Mouse (Mus musculus): ENCODE results near the gene Bglap. TPM values are rescaled to one million over a fixed set of nuclear protein-coding genes. Genes with fewer than 3 reads are reported as not detected.
A peak's percentile ranks its signal among the peaks of the same experiment; 100 is the strongest.
"Not testable (repeated sequence)": the region's sequence is repeated elsewhere in the genome, so short reads cannot be mapped to it uniquely, and the experiment has no call there.

Bglap gene
- polyA plus RNA-seq, 1 experiment from 2014 or later, result not detected

DNA sequence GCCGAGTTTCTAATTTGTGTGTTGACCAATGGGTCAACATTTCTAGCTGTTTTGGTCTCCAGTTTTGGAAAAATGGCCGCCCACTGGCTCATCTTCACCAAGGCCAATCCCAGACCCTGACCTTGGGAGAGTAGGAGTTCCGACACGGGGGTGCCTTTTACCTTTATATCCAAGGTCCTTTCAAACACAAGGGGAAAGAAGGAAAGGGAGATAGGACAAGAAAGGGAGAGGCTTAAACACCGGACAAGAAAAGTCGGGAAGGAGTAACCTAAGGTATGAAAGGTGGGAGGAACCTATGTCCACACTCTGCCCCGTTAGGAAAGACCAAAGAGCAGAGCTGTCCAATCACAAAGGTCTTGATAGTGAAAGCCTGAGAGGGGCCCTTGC is 26.4 kb upstream of the Bglap start:
- peak overlapping the region; percentile 68 for H3K4me2 ChIP-seq (replicated peaks)
- H3K4me3 ChIP-seq, result peak overlapping the region; percentile 71
- 22% methylated on average over 7 of the region's 7 CpGs for WGBS
- H3K27ac ChIP-seq, result peak overlapping the region; percentile 72
- no peaks in the 10 kb centered on the region for H3K9me3 ChIP-seq
- peaks cover 49% of the 10 kb centered on the region for H3K36me3 ChIP-seq
- ATAC-seq (ENCODE audit: low FRiP score, low read depth), result no peak
- no peaks in the 10 kb centered on the region for H3K27me3 ChIP-seq
- H3K9ac ChIP-seq, result peak overlapping the region; percentile 53
- peaks cover 33% of the 10 kb centered on the region for H3K4me1 ChIP-seq

DNA sequence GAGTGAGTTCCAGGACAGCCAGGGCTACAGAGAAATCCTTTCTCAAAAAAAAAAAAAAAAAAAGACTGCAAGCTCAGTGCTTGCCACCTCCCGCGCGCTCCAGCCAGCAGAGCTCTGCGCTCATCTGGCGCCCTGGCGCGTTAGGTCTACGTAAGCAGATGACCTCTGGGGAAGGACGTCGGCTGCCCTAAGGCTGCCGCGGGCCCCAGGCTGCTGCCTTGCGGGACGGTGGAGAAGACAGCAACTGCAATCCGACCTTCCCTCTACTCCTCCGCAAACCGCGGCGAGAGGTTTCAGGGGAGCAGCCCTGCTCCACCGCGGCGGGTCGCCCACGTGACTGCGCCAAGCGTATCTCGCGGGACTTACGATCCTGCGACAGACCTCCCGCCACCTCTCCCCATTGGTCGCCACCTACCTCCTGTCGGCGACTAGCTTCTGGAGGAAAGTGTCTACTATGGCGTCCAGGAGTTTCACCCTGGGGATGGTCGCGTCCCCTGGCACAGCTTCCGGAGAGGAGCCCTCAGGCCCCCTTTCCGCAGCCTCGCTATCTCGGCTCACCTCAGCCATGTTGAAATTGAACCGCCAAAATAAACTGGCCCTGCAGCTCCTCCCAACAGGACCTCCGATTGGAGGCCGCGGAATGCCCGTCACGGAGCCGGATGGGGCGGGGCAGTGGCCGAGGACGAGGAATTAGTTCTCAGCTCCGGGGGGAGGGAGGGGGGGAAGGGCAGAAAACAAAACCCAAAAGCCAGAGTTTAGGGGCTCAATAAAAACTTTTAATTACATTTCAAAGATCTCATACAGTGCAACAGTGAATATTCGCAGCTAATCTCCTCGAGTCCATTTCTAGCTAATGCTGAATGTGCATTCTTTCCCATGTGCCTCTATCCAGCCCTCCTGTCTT is 25.7 kb upstream of the Bglap start, which contains the start of gene Pmf1:
Pmf1 (minus strand) TSS at position 591 of the 904 bp plus-strand sequence.
- under 1% methylated on average over 54 of the region's 54 CpGs for WGBS
- H3K36me3 ChIP-seq, result peaks cover 42% of the 10 kb centered on the region
- H3K9me3 ChIP-seq, result no peaks in the 10 kb centered on the region
- H3K27me3 ChIP-seq, result no peaks in the 10 kb centered on the region
- peak within 1 kb of the TSS; percentile 68 for H3K4me2 ChIP-seq (replicated peaks)
- H3K9ac ChIP-seq, result peak within 1 kb of the TSS; percentile 92
- peak within 1 kb of the TSS; percentile 71 for H3K4me3 ChIP-seq
- ATAC-seq (ENCODE audit: low FRiP score, low read depth), result peak; percentile 94
- H3K27ac ChIP-seq, result peak within 1 kb of the TSS; percentile 88
- peaks cover 33% of the 10 kb centered on the region for H3K4me1 ChIP-seq

DNA sequence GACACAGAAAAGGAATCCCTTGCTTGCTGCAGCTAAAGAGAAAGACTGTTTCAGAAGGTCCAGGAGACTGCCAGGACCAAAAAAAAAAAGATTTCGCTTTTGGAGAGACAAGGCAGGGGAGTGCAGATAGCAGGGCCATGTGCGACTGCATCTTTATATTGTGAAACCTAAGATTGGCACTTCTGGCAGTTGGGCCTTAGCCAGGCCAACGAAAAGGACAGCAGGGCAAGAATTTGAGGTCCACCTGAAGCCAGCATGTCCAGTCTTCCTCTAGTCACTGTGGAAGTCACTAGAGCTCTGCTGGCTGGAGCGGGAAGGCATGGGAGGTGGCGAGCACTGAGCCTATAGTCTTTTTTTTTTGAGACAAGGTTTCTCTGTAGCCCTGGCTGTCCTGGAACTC is 24.7 kb upstream of the Bglap start:
- Histone ChIP-seq H3K9me3 (no peaks in the 10 kb centered on the region), H3K27ac (no peak overlapping the region)

DNA sequence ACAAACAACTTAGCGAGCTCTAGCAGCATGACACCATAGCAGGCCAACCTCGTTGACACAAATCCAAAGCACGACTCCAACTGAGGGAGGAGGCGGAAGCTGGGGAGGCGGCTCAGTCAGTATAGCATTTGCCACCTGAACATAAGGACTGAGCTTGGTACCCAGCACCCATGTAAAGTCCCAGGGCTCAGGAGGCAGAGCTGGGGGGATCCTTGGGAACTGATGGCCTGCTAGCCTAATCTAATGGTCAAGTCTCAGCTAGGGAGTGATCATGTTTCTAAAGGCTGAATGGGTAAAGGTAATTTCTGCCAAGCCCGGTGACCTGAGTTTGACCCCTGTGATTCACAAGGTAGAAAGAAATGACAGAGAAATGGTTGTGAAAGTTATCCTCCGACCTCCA is 23.3 kb upstream of the Bglap start:
- Histone ChIP-seq H3K4me3 (no peak overlapping the region), H3K9me3 (no peaks in the 10 kb centered on the region)

More for the DNA sequence above, 24.7 kb upstream of the Bglap start:
- Histone ChIP-seq H3K27me3 (no peaks in the 10 kb centered on the region), H3K36me3 (peaks cover 40% of the 10 kb centered on the region), H3K9ac (peak overlapping the region; percentile 92), H3K4me2 (replicated peaks) (peak overlapping the region; percentile 68), H3K4me1 (peaks cover 33% of the 10 kb centered on the region), H3K4me3 (peak overlapping the region; percentile 71)
- WGBS, result 71% methylated on average over 5 of the region's 5 CpGs
- no peak for ATAC-seq (ENCODE audit: low FRiP score, low read depth)

DNA sequence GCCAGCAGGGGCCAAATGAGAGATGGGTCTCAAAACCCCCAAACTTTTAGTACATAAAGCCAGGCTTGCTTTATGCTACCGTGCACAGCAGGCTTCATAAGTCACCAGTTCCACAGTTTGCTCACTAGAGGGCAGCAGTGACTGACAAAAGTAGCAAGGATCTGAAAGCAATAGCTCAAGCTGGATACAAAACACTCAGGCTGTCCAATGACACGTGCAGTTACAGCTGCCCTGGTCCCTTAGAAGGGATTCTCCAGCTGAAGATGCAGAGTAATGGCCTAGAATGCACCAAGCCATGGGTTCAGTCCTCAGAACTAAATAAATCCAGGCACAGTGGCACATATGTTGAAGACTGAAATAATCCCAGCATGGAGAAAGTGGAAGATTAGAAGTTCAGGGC is 22.8 kb upstream of the Bglap start:
- 1% methylated on average over 2 of the region's 2 CpGs for WGBS
- Histone ChIP-seq H3K4me3 (no peak overlapping the region), H3K9me3 (no peaks in the 10 kb centered on the region), H3K27ac (no peak overlapping the region), H3K9ac (no peak overlapping the region), H3K36me3 (peaks cover 33% of the 10 kb centered on the region), H3K4me2 (replicated peaks) (no peak overlapping the region), H3K4me1 (peaks cover 33% of the 10 kb centered on the region), H3K27me3 (no peaks in the 10 kb centered on the region)
- no peak for ATAC-seq (ENCODE audit: low FRiP score, low read depth)

More for the DNA sequence above, 23.3 kb upstream of the Bglap start:
- 60% methylated on average over 7 of the region's 7 CpGs for WGBS
- Histone ChIP-seq H3K4me1 (peaks cover 33% of the 10 kb centered on the region), H3K27me3 (no peaks in the 10 kb centered on the region), H3K27ac (no peak overlapping the region), H3K9ac (no peak overlapping the region), H3K36me3 (peaks cover 38% of the 10 kb centered on the region), H3K4me2 (replicated peaks) (no peak overlapping the region)
- ATAC-seq (ENCODE audit: low FRiP score, low read depth), result no peak

- 93% methylated on average over 10 of the region's 10 CpGs for WGBS
- Histone ChIP-seq H3K27me3 (no peaks in the 10 kb centered on the region), H3K4me2 (replicated peaks) (no peak overlapping the region), H3K4me3 (no peak overlapping the region), H3K36me3 (peaks cover 40% of the 10 kb centered on the region), H3K27ac (no peak overlapping the region), H3K4me1 (peaks cover 18% of the 10 kb centered on the region), H3K9ac (no peak overlapping the region), H3K9me3 (no peaks in the 10 kb centered on the region)
- no peak for ATAC-seq (ENCODE audit: low FRiP score, low read depth)
Measured at GRCm38 (mm10) chr3:88403522-88404230, 19.4 kb upstream of the Bglap start.

DNA sequence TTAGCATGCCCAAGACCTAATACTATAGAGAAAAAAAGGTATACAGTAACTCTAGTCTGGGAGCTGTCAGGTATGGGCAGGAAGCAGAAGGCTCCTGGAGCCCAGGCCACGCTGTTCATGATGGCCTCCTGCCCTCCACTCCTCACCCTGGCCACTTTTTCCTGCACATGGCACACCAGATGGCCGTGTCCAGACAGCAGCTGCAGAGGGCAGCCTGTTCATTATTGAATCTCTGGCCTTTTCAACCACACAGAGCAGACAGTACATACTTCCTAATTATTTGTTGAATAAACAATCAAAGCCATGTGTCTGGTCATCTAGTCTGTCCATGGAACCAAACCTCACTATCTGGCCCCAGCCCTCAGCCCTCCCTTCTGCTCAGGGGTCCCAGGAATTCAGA is 14.4 kb upstream of the Bglap start:
- peaks cover 77% of the 10 kb centered on the region for H3K36me3 ChIP-seq
- H3K27me3 ChIP-seq, result no peaks in the 10 kb centered on the region
- no peak overlapping the region for H3K4me3 ChIP-seq
- no peaks in the 10 kb centered on the region for H3K4me1 ChIP-seq
- H3K4me2 ChIP-seq (replicated peaks), result no peak overlapping the region
- H3K9me3 ChIP-seq, result no peaks in the 10 kb centered on the region
- 70% methylated on average over 2 of the region's 2 CpGs for WGBS
- no peak overlapping the region for H3K27ac ChIP-seq
- ATAC-seq (ENCODE audit: low FRiP score, low read depth), result no peak
- no peak overlapping the region for H3K9ac ChIP-seq

DNA sequence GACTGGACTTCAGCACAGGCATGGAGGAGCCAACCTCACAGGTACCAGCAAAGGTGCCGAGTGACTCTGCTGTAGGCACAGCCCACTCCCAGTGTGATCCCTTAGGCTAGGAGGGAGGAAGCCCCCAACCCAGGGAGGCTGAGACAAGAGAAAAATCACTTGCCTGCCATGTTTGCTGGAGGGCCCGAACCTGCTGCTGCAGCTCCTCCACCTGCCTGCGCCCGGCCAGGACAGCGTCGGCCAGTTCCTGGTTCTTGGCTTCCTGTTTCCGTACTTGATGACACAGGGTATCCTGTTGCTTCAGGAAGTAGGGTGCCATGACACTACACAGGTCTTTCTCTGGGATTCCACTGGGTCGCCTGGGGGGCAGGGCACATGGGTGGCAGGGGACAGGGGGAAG is 11.5 kb upstream of the Bglap start:
- Histone ChIP-seq H3K27me3 (no peaks in the 10 kb centered on the region), H3K9me3 (no peaks in the 10 kb centered on the region), H3K9ac (no peak overlapping the region), H3K27ac (no peak overlapping the region), H3K36me3 (peaks cover 74% of the 10 kb centered on the region), H3K4me2 (replicated peaks) (no peak overlapping the region), H3K4me1 (no peaks in the 10 kb centered on the region), H3K4me3 (no peak overlapping the region)
- ATAC-seq (ENCODE audit: low FRiP score, low read depth), result no peak
- 94% methylated on average over 8 of the region's 8 CpGs for WGBS

DNA sequence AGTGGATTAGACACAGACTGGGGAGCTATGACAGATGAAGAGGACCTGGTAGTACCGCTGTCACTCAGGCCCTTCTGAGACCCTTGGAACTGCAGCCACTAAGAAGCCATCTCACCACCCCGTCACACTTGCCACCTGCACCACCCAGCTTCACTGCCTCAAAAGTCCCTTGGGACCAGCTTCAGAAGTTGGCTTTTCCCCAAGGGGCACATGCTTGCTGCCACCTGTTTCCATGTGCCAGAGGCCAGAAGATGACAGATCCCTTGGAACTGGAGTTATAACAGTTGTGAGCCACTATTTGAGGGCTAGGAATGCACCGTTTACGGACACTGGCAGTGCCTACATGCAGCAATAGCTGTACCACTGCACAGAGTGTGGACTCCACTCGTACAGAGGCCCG is 11.0 kb upstream of the Bglap start:
- H3K4me1 ChIP-seq, result no peaks in the 10 kb centered on the region
- no peaks in the 10 kb centered on the region for H3K27me3 ChIP-seq
- ATAC-seq (ENCODE audit: low FRiP score, low read depth), result no peak
- no peak overlapping the region for H3K4me3 ChIP-seq
- no peak overlapping the region for H3K4me2 ChIP-seq (replicated peaks)
- no peak overlapping the region for H3K9ac ChIP-seq
- peaks cover 76% of the 10 kb centered on the region for H3K36me3 ChIP-seq
- 97% methylated on average over 6 of the region's 6 CpGs for WGBS
- H3K9me3 ChIP-seq, result no peaks in the 10 kb centered on the region
- no peak overlapping the region for H3K27ac ChIP-seq

GRCm38 (mm10) chr3:88393776-88394375 is 9.6 kb upstream of the Bglap start:
- Histone ChIP-seq H3K4me3 (no peak overlapping the region), H3K9me3 (no peaks in the 10 kb centered on the region), H3K4me1 (no peaks in the 10 kb centered on the region), H3K27me3 (no peaks in the 10 kb centered on the region), H3K9ac (no peak overlapping the region), H3K36me3 (peaks cover 67% of the 10 kb centered on the region), H3K27ac (no peak overlapping the region), H3K4me2 (replicated peaks) (no peak overlapping the region)
- no peak for ATAC-seq (ENCODE audit: low FRiP score, low read depth)
- WGBS, result 91% methylated on average over 9 of the region's 9 CpGs

DNA sequence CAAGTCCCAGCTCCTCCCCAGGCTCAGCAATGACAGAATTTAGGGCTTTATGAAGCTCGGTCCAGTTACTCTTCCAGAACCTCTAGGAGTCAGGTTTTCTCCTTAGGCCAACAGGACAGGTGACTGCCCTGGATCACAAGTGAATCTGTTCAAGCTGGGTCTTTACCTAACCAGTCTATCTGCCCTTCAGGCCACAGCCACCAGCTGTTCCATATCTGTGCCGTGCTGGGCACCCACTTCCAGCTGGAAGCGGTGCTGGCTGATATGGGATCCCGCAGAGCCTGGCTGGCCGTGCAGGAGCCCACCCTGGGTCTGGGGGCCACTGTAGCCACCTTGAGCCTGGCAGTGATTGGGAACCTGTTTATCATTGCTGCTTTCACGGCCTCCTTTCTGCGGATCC is 1.9 kb downstream of the Bglap start:
- not testable (repeated sequence) for H3K36me3 ChIP-seq; ATAC-seq (ENCODE audit: low FRiP score, low read depth); H3K27ac ChIP-seq; H3K4me3 ChIP-seq; H3K27me3 ChIP-seq; H3K9me3 ChIP-seq; H3K9ac ChIP-seq; H3K4me1 ChIP-seq
- H3K4me2 ChIP-seq (replicated peaks), result peak overlapping the region; percentile 62
- 30% methylated on average over 1 of the region's 7 CpGs for WGBS

Measured in limb, embryonic 13.5 days (tissue).